Mouse (Mus musculus): Measurements from ENCODE around the gene Dnajc28.
"Not testable (repeated sequence)": the region's sequence is repeated elsewhere in the genome, so short reads cannot be mapped to it uniquely, and the experiment has no call there.

The Dnajc28 gene

DNA sequence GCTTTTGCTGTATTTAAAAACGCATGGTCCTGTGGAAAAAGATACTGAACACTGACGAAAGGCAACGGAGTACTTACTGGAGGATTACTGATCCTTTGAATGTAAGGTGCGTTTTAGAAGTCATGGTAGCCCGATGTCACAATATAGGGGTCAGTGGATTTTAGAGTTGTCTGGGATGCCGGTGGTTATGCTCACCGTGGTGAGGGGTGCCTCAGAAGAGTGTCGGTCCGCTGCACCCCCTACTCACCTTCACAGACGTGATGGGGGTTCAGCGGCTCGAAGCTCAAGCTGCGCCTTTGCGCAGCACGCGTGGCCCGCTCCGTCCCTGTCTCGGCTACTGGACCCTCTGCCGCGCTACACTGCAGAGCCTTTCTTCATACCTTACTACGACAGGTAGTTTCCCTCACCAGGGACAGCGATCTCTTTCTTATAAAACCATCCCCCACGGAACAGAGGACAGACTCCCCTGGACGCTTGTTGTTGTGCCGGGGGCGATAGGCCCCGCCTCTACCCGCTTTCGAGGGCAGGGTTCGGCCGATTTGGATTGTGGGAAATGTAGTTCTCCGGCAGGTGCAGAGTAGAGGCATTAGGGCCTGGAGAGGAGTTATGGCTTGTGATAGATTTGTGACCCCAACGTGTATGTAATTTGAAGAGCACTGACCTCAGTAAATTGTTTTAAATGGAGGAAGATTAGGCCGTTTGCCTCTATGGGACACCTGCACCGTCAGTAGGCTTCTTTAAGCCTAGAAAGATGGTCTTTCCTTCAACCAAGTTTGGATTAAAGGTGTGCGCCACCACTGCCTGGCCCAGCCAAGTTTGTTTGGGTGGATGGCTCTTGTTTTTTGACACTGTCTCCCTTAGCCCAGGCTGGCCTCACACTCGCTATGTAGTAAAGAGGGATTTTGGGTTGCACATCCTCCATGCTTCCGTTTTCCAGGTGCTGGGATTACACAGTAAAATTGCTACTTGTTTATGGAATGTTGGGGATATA, at the start of gene Dnajc28:
Dnajc28 (minus strand) TSS at position 516 of the 991 bp plus-strand sequence.
- in situ Hi-C loops (cut with MboI, MseI), result loop anchor here (25.0 kb wide), 1 partner anchor 807 kb away; the partner anchor contains the start of gene Urb1

DNA sequence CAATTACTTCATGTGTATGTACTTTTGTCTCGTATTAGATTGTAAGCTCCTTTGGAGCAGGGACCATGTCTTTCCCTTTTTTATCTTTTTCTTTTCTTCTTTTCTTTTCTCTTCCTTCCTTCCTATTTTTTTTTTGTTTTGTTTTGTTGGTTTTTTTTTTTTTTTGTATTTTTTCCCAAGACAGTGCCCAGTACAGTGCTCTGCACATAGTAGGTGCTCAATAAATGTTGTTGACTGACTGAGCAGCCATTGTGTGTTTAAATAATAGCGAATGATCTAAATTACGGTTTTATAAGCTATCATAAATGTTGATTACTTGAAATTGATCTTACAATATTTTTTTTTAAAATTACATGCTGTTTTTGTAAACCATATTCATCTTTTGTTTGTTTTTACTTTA, 45.0 kb upstream of the Dnajc28 start:
- in situ Hi-C loops (cut with MboI, MseI), result loop anchor here (10.0 kb wide), 2 partner anchors 629 to 1409 kb away; no protein-coding TSS in a partner anchor

DNA sequence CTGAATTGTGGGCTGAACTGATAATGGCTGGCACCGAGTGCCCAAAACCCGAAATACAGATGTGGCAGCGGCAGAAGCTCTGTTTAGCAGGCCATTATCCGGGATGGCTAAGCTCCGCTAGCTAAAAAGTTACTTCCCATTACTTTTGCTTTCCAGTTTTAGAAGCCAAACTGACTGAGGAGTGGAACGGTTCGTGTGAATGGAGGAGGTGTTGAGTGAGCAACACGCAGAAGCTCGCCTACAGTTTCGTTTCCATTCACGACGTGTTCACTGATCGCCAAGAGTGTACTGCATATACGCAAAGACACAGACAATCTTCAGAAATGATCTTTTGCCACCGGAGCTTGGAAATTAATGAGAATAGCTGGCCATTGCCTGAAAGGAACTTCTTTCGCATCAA, 43.5 kb upstream of the Dnajc28 start:
- in situ Hi-C loops (cut with MboI, MseI), result loop anchor here (10.0 kb wide), 2 partner anchors 628 to 1408 kb away; no protein-coding TSS in a partner anchor

GRCm38 (mm10) chr16:91661397-91661796, 42.6 kb upstream of the Dnajc28 start:
- in situ Hi-C loops (cut with MboI, MseI), result loop anchor here (10.0 kb wide), 2 partner anchors 627 to 1407 kb away; no protein-coding TSS in a partner anchor

- in situ Hi-C loops (cut with MboI, MseI), result loop anchor here (10.0 kb wide), 2 partner anchors 625 to 1405 kb away; no protein-coding TSS in a partner anchor
Observed at GRCm38 (mm10) chr16:91659798-91660197, 41.0 kb upstream of the Dnajc28 start.

DNA sequence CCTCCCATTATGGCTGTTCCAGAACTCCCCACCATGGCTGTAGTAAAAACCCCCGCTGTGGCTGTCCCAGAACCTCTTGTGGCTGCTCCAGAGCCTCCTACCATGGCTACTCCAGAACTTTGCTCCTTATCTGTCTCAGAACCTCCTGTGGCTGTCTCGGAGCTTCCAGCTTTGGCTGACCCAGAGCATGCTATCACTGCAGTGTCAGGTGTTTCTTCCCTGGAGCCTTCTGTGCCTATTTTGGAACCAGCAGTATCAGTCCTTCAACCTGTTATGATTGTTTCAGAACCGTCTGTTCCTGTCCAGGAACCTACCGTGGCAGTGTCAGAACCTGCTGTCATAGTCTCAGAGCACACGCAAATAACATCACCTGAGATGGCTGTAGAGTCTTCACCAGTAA, 39.6 kb upstream of the Dnajc28 start:
- in situ Hi-C loops (cut with MboI, MseI), result no loop called here

DNA sequence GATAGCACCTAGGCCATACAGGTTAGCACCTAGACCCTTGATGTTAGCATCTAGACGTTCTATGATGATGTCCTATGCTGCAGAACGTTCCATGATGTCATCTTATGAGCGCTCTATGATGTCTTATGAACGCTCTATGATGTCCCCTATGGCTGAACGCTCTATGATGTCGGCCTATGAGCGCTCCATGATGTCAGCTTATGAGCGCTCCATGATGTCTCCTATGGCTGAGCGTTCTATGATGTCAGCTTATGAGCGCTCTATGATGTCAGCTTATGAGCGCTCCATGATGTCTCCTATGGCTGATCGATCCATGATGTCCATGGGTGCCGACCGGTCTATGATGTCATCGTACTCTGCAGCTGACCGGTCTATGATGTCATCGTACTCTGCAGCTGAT, 38.5 kb upstream of the Dnajc28 start:
- in situ Hi-C loops (cut with MboI, MseI), result no loop called here

GRCm38 (mm10) chr16:91655285-91655684, 36.5 kb upstream of the Dnajc28 start:
- in situ Hi-C loops (cut with MboI, MseI), result no loop called here

DNA sequence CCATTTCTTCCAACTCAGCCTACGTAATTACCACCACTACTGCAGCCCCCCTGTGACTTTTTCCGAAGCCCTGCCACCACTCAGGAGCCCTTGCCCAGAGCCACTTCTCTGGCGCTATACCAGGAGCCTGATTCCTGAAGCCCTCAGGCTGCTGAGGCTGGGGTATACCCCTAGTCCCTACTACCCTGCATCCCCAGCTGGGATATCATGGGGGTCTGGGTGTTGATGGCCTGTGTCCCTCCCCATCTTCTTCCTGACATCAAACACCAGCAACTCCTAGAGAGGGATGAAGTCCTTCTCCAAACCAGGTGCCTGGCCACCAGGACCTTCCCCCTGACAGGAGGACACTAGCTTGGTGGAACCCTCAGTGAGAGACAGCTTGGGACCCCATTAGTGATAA, 33.4 kb upstream of the Dnajc28 start:
- in situ Hi-C loops (cut with MboI, MseI), result no loop called here

GRCm38 (mm10) chr16:91649781-91650180, 31.0 kb upstream of the Dnajc28 start:
- in situ Hi-C loops (cut with MboI, MseI), result no loop called here

DNA sequence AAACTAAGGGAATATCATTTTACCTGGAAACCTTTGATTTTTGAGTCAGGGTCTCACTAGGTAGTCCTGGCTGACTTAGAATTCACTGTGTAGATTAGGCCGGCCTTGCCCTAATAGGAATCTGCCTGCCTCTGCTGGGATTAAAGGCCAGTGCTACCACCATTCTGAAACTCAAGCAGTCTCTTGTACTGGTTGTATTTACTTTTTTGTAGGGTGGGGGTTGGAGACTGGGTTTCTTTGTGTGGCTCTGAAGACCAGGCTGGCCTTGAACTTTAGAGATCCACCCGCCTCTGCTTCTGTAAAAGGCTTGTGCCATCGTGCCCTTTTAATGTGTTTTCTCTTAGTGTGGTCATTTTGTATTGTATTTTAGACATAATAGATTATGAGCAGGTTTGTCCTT, 30.4 kb upstream of the Dnajc28 start:
- in situ Hi-C loops (cut with MboI, MseI), result no loop called here

- in situ Hi-C loops (cut with MboI, MseI), result no loop called here
Observed at GRCm38 (mm10) chr16:91648220-91648550, 29.4 kb upstream of the Dnajc28 start.

DNA sequence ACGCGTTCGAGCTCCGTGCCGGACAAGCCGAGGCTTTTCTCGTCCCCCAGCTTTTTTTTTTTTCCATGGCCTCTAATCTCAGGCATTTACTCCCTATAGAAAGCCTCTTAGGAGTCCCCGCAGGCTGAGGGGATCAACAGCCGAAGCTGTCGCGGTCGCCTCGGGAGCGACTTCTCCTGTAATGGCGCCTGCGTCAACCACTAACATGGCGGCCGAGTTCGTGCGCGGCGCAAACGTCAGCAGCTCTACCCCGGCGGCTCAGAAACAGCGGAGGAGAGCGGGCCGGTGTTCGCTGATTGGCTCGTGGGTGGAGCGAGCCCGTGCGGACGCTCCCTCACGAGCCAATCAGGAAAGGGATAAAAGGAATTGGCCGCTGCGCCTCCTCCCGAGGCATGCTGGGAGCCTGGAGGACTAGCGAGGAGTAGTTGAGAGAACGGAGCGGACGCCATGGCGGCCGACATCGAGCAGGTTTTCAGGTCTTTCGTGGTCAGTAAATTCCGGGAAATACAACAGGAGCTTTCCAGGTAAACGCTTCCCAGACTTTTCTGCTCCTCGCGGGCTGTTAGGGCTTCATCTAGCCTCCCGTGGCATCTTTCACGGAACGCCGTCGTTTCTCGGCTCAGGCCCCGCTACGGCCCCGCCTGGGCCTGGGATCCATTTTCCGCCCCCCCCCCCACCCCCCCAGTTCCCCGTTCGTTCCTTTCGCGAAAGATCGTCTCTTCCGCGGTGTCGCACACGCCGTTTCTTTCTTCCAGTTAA, 28.8 kb upstream of the Dnajc28 start, which contains the start of gene Son:
Son (plus strand) TSS at position 46 of the 759 bp plus-strand sequence.
- in situ Hi-C loops (cut with MboI, MseI), result no loop called here

- in situ Hi-C loops (cut with MboI, MseI), result no loop called here
Observed at GRCm38 (mm10) chr16:91646681-91647419, 28.0 kb upstream of the Dnajc28 start, which contains the start of gene Gart. Gene Gart, minus strand, starts transcription at chr16:91646952.

GRCm38 (mm10) chr16:91645995-91646602, 27.3 kb upstream of the Dnajc28 start:
- in situ Hi-C loops (cut with MboI, MseI), result no loop called here

DNA sequence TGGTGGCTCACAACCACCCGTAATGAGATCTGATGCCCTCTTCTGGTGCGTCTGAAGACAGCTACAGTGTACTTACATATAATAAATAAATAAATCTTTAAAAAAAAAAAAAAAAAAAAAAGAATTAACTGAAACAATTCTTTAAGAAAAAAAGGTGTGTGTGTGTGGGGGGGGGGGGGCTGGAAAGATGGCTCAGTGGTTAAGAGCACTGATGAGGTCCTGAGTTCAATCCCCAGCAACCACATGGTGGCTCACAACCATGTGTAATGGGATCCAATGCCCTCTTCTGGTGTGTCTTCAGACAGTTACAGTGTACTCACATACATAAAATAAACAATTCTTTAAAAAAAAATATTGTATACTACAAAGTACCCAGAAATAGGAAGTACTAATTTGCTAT, 26.6 kb upstream of the Dnajc28 start:
- in situ Hi-C loops (cut with MboI, MseI), result not testable (repeated sequence)

GRCm38 (mm10) chr16:91644901-91645300, 26.1 kb upstream of the Dnajc28 start:
- in situ Hi-C loops (cut with MboI, MseI), result no loop called here

- in situ Hi-C loops (cut with MboI, MseI), result no loop called here
Observed at GRCm38 (mm10) chr16:91640171-91640570, 21.3 kb upstream of the Dnajc28 start.

DNA sequence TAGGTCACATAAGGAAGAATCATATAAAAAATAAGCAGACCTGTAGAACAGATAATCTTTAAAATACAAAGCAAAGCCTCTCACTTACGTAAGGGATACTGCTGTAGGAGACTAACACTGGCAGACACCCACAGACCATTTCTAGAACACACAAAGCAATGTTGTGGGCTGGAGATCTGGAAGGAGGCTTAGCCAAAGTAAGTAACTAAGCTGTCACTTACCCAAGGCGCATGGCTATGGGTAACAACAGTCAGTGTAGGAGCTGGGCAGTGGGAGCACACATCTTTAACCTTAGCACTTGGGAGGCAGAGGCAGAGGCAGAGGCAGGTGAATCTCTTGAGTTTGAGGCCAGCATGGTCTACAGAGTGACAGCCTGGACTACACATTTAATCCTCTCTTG, 20.8 kb upstream of the Dnajc28 start:
- in situ Hi-C loops (cut with MboI, MseI), result loop anchor here (5.0 kb wide), 1 partner anchor 33 kb away; no protein-coding TSS in a partner anchor

DNA sequence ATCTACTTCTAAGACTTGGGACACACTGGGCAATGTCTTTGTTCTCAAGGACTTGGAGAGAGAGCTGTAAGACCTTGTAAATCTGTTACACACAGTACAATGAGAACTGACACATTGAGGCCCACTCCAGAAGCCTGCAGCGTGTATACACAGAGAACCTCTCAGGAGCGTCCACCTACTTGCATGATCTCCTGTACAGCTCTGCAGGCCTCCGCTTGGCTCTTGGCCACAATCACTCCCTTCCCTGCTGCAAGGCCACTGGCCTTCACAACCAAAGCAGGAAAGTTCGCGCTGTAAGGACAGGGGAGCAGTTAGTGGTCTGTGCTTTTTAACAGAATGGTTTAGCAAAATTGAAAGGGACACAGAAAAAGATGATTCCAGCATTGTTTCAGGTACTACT, 20.3 kb upstream of the Dnajc28 start:
- in situ Hi-C loops (cut with MboI, MseI), result loop anchor here (5.0 kb wide), 1 partner anchor 33 kb away; no protein-coding TSS in a partner anchor

- in situ Hi-C loops (cut with MboI, MseI), result no loop called here
Observed at GRCm38 (mm10) chr16:91633641-91634040, 14.8 kb upstream of the Dnajc28 start.

Measured in regulatory T cell (primary cell).